Mouse (Mus musculus): ENCODE data around the gene Bach2. TPM values are rescaled to one million over a fixed set of nuclear protein-coding genes. Genes with fewer than 3 reads are reported as not detected.

Gene Bach2
- polyA plus RNA-seq, 1 experiment from 2014 or later = 5.8 TPM

DNA sequence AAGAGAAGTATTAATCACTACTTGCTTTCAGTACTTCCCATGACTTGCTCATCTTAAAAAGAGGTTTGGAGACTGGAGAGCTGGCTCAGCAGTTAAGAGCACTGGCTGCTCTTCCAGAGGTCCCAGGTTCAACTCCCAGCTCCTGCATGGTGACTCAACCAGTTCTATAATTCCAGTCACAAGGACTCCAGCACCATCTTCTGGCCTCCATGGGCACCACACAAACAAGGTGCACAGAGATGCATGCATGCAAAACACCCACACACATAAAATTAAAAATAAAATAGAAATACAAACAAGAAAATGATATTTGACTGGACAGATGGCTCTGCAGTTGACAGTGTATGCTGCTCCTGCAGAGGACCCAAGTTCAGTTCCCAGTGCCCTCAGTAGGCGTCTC is 336.0 kb downstream of the Bach2 start:
- Histone ChIP-seq H3K9ac (no peak overlapping the region), H3K4me1 (peaks cover 6% of the 10 kb centered on the region; the same call in 1 of the 2 replicates), H3K27me3 (no peaks in the 10 kb centered on the region), H3K4me3 (no peak overlapping the region), H3K9me3 (no peaks in the 10 kb centered on the region), H3K27ac (no peak overlapping the region), H3K36me3 (0 out of 2 replicates have a peak, but pooled peaks cover 2% of the 10 kb centered on the region), H3K4me2 (no peak overlapping the region)
- ATAC-seq (ENCODE audit: insufficient number of reproducible peaks, low FRiP score, low TSS enrichment, low read depth) = no peak
- 94% methylated on average over 1 of the region's 1 CpGs for WGBS

DNA sequence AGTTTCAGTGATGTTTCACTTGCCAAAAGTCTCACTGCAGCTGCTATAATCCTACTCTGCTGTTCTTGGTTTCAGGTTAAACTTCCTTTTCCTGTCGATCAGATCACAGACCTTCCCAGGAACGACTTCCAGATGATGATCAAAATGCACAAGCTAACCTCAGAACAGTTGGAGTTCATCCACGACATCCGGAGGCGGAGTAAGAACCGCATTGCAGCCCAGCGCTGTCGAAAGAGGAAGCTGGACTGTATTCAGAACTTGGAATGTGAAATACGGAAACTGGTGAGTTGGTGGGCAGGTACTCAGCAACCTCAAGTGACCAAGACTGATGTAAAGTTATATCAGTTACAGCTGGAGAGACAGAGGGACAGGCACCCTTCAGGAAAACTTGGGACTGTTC is 336.6 kb downstream of the Bach2 start:
- no peak overlapping the region for H3K27ac ChIP-seq
- 36% methylated on average over 9 of the region's 9 CpGs for WGBS
- no peak overlapping the region for H3K4me3 ChIP-seq
- H3K4me2 ChIP-seq = no peak overlapping the region
- no peak for ATAC-seq (ENCODE audit: insufficient number of reproducible peaks, low FRiP score, low TSS enrichment, low read depth)
- no peaks in the 10 kb centered on the region for H3K27me3 ChIP-seq
- peaks cover 2% of the 10 kb centered on the region; the same call in 1 of the 2 replicates for H3K4me1 ChIP-seq
- no peaks in the 10 kb centered on the region for H3K9me3 ChIP-seq
- 0 out of 2 replicates have a peak, but pooled peaks cover 5% of the 10 kb centered on the region for H3K36me3 ChIP-seq
- H3K9ac ChIP-seq = no peak overlapping the region

DNA sequence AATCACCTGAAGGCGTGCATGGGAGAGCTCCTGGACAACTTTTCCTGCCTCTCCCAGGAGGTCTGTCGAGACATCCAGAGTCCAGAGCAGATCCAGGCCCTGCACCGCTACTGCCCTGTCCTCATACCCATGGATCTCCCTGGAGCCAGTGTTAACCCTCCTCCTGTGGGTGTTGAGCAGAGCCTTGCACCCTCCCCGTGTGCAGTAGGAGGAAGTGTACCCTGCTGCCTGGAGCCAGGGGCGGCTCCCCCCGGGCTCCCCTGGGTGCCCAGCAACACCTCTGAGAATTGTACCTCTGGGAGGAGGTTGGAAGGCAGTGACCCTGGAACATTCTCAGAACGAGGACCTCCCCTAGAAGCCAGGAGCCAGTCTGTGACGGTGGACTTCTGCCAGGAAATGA is 341.2 kb downstream of the Bach2 start:
- no peaks in the 10 kb centered on the region for H3K9me3 ChIP-seq
- H3K36me3 ChIP-seq = 0 out of 2 replicates have a peak, but pooled peaks cover 7% of the 10 kb centered on the region
- no peaks in the 10 kb centered on the region for H3K4me1 ChIP-seq
- no peak overlapping the region for H3K9ac ChIP-seq
- 81% methylated on average over 8 of the region's 8 CpGs for WGBS
- ATAC-seq (ENCODE audit: insufficient number of reproducible peaks, low FRiP score, low TSS enrichment, low read depth) = no peak
- no peak overlapping the region for H3K4me3 ChIP-seq
- no peak overlapping the region for H3K4me2 ChIP-seq
- no peak overlapping the region for H3K27ac ChIP-seq
- H3K27me3 ChIP-seq = no peaks in the 10 kb centered on the region

DNA sequence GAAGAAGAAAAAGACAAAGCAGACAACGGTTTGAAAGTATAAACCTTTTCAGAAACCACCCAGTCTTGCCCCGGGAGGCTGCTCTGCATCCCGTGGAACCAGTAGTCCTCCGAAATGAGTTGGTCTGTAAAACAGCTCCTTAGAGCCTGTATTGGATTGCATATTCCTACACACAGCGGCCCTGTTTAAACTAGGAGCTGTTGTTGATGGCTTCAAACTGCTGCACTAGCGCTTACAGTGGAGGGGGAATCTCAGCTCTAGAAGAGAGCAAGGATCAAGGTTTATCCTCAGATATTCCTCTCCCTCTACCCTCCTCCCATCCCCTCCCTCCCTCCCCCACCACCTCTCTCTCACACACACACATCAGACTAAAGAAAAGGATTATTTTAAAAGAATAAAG is 345.6 kb downstream of the Bach2 start:
- no peak overlapping the region for H3K27ac ChIP-seq
- H3K4me3 ChIP-seq = no peak overlapping the region
- no peak overlapping the region for H3K9ac ChIP-seq
- no peak for ATAC-seq (ENCODE audit: insufficient number of reproducible peaks, low FRiP score, low TSS enrichment, low read depth)
- no peaks in the 10 kb centered on the region for H3K4me1 ChIP-seq
- no peaks in the 10 kb centered on the region for H3K27me3 ChIP-seq
- H3K9me3 ChIP-seq = no peaks in the 10 kb centered on the region
- 0 out of 2 replicates have a peak, but pooled peaks cover 5% of the 10 kb centered on the region for H3K36me3 ChIP-seq
- 69% methylated on average over 6 of the region's 6 CpGs for WGBS
- no peak overlapping the region for H3K4me2 ChIP-seq

DNA sequence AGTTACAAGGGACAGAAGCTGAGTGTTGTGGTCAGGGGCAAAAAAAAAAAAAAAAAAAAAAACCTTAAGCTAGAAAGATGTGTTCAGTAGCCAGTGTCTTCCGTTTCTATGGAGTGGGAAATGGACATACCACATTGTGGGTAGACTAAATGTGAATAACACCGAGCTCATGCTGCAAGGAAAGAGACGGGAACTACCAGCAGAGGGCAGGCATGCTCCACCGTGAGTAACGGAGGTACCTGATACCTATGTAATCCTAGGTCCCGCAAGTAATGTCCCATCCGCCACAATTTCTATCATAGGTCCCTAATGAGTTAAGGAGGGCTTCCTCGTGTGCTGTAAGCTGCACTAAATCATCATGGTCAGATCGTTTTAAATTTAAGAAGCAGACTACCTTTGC is 348.0 kb downstream of the Bach2 start:
- Histone ChIP-seq H3K9ac (no peak overlapping the region), H3K4me3 (no peak overlapping the region), H3K4me2 (no peak overlapping the region), H3K27me3 (no peaks in the 10 kb centered on the region), H3K9me3 (no peaks in the 10 kb centered on the region), H3K4me1 (no peaks in the 10 kb centered on the region), H3K36me3 (no peaks in the 10 kb centered on the region), H3K27ac (no peak overlapping the region)
- no peak for ATAC-seq (ENCODE audit: insufficient number of reproducible peaks, low FRiP score, low TSS enrichment, low read depth)
- WGBS = 12% methylated on average over 9 of the region's 9 CpGs

DNA sequence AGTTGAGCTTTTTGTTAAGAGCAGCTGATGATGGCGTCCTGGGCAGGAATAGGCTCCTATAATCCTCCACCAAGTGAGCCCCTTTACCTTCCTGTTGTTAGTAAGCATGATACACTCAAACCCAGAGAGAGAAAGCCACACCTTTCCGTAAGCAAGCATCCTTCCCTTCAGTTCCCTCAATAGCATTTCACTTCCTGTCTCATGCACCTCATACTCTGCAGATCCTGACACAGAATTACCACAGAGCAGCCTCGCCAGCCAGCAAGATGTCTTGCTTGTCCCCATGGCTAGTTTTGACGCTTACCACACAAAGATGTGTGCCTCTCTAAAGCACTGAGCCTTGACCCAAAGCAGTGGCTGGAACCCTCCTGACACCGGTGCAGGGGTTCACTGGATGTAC is 348.9 kb downstream of the Bach2 start:
- no peaks in the 10 kb centered on the region for H3K27me3 ChIP-seq
- 89% methylated on average over 5 of the region's 5 CpGs for WGBS
- H3K36me3 ChIP-seq = no peaks in the 10 kb centered on the region
- ATAC-seq (ENCODE audit: insufficient number of reproducible peaks, low FRiP score, low TSS enrichment, low read depth) = no peak
- H3K4me2 ChIP-seq = no peak overlapping the region
- no peak overlapping the region for H3K4me3 ChIP-seq
- no peak overlapping the region for H3K9ac ChIP-seq
- no peaks in the 10 kb centered on the region for H3K4me1 ChIP-seq
- no peaks in the 10 kb centered on the region for H3K9me3 ChIP-seq
- no peak overlapping the region for H3K27ac ChIP-seq

DNA sequence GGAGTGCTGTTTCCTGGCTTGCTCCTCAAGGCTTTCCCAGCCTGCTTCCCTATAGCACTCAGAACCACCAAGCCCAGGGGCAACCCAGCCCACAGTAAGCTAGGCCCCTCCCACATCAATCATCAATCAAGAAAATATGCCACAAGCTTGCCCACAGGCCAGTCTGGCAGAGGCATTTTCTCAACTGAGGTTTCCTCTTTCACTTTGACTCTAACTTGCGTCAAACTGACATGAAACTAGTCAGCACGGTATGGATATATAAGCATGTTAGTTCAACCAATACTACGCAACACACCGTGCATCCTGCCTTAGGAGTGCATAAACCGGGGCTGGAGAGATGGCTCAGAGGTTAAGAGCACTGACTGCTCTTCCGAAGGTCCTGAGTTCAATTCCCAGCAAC is 349.6 kb downstream of the Bach2 start:
- 82% methylated on average over 6 of the region's 6 CpGs for WGBS
- Histone ChIP-seq H3K36me3 (no peaks in the 10 kb centered on the region), H3K4me2 (no peak overlapping the region), H3K4me3 (no peak overlapping the region), H3K4me1 (no peaks in the 10 kb centered on the region), H3K27ac (no peak overlapping the region), H3K9ac (no peak overlapping the region), H3K27me3 (no peaks in the 10 kb centered on the region), H3K9me3 (no peaks in the 10 kb centered on the region)
- no peak for ATAC-seq (ENCODE audit: insufficient number of reproducible peaks, low FRiP score, low TSS enrichment, low read depth)

DNA sequence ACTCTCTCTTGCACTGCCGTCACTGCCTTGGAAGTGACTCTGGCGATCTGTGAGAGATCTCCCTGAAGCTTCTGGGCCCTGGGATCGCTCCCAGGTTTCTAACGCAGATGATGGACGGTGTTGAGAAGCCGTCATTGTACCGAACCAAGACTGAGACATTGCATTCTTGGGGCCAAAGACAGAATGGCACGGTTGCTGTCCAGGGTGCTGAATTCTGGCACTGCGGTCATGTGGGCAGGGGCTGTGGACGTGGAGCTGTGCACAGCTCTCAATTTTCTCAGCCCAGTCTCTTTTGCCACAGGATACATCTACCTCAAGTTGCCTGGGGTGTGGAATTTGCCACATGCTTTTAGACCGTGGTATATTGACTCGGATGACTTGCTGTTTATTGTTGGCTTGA is 362.5 kb downstream of the Bach2 start:
- H3K4me3 ChIP-seq = no peak overlapping the region
- no peaks in the 10 kb centered on the region for H3K27me3 ChIP-seq
- 26% methylated on average over 12 of the region's 12 CpGs for WGBS
- no peak overlapping the region for H3K4me2 ChIP-seq
- ATAC-seq (ENCODE audit: insufficient number of reproducible peaks, low FRiP score, low TSS enrichment, low read depth) = no peak
- H3K9me3 ChIP-seq = no peaks in the 10 kb centered on the region
- no peaks in the 10 kb centered on the region for H3K36me3 ChIP-seq
- no peak overlapping the region for H3K27ac ChIP-seq
- H3K4me1 ChIP-seq = no peaks in the 10 kb centered on the region
- H3K9ac ChIP-seq = no peak overlapping the region

DNA sequence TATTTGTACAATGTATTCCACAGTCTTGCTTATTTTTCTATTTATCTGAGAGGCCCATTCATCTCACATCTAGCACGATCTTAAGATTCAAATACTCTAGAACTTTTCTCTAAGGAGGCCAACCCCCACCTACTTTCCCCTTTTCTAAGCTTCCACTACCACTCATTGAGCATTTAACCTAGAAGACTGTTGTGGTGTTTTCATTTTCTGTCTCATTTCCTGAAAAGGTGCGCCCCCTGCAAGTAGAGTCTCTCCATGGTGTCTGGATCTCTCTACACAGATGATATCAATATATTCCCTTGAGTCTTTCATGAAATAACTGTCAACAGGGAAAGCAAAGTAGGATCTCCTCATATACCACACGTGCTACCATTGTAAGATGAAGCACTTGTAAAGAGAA is 364.1 kb downstream of the Bach2 start, which contains the start of gene Gja10:
TSS of gene Gja10 (minus strand) at position 101 of the 400 bp plus-strand sequence.
- H3K27ac ChIP-seq = no peak within 1 kb of the TSS
- H3K4me3 ChIP-seq = no peak within 1 kb of the TSS
- no peak for ATAC-seq (ENCODE audit: insufficient number of reproducible peaks, low FRiP score, low TSS enrichment, low read depth)
- H3K9me3 ChIP-seq = no peaks in the 10 kb centered on the region
- H3K36me3 ChIP-seq = no peaks in the 10 kb centered on the region
- no peak within 1 kb of the TSS for H3K4me2 ChIP-seq
- WGBS = 72% methylated on average over 3 of the region's 3 CpGs
- no peak within 1 kb of the TSS for H3K9ac ChIP-seq
- H3K4me1 ChIP-seq = no peaks in the 10 kb centered on the region
- H3K27me3 ChIP-seq = no peaks in the 10 kb centered on the region

DNA sequence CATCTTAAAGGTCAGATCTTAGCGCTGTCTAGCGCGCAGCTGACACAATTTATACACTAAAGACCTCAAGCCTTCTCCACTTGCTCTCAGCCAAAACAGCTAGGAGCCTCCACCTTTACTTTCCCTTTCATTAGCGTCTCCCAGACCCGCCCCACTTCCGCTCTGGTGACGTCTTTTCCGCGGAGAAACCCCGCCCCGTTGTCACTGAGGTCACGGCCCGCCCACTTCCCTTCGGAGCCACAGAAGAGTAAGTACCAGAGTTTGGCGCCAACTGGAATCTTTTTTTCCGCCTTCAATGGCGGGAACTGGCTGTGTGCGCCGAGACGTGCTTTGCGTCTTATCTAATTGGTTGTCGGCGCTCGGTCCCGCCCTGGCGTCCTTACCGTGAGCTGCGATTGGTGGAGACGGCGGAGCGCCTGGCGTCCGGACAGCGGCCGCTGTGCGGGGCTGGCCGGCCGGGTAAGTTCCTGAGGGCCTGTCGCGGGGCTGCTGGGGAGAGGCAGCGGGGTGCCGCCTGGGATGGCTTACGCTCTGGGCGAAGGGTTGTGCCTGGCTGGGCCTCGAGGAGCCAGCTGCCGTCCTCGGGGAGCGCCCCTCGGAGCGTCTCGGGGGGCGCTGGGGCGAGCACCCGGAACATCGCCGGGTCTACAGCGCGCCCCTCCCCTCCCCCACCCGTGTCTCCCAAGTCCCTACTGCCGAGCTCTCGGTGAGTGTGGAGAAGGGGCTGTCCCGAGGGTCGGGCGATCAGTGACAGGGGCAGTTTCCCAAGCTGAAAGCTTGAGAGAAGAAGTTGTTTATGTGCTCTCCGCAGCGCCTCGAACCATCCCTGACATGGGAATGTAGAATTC is 376.7 kb downstream of the Bach2 start, which contains the start of gene Casp8ap2:
TSS of gene Casp8ap2 (plus strand) at position 418 of the 848 bp plus-strand sequence.
- under 1% methylated on average over 65 of the region's 67 CpGs for WGBS
- Histone ChIP-seq H3K36me3 (peaks cover 3% of the 10 kb centered on the region; the same call in 1 of the 2 replicates), H3K4me3 (peak within 1 kb of the TSS; percentile 91), H3K4me1 (peaks cover 10% of the 10 kb centered on the region; the same call in 1 of the 2 replicates), H3K27ac (peak within 1 kb of the TSS; percentile 90), H3K27me3 (no peaks in the 10 kb centered on the region), H3K4me2 (peak within 1 kb of the TSS; percentile 60), H3K9ac (peak within 1 kb of the TSS; percentile 70), H3K9me3 (no peaks in the 10 kb centered on the region)
- ATAC-seq (ENCODE audit: insufficient number of reproducible peaks, low FRiP score, low TSS enrichment, low read depth) = peak; percentile 99

DNA sequence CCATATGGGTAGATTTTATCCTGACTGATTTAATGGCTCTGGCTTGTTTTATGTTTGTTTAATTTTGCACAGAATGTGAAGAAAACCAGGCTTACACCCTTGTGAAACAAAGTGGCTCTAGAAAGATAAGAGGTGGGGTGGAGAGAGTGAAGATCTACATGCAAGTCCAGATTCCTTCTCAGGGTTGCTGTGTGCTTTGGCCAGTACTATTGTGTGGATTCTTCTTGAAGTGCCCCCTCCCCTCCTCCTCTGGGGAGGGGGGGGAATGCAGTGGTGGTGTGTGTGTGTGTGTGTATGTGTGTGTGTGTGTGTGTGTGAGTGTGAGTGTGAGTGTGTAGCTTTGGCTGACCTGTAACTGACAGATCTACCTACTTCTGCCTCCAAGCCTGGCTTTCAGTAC is 383.0 kb downstream of the Bach2 start:
- Histone ChIP-seq H3K9me3 (no peaks in the 10 kb centered on the region), H3K9ac (no peak overlapping the region), H3K4me2 (no peak overlapping the region), H3K27ac (no peak overlapping the region), H3K4me3 (no peak overlapping the region), H3K4me1 (peaks cover 9% of the 10 kb centered on the region), H3K27me3 (no peaks in the 10 kb centered on the region), H3K36me3 (peaks cover 18% of the 10 kb centered on the region)
- ATAC-seq (ENCODE audit: insufficient number of reproducible peaks, low FRiP score, low TSS enrichment, low read depth) = no peak
